Mouse (Mus musculus): ENCODE measurements around the gene Spg20. TPM values are rescaled to one million over a fixed set of nuclear protein-coding genes. Genes with fewer than 3 reads are reported as not detected.

The Spg20 gene
- polyA plus RNA-seq, 2 experiments from 2014 or later = 15.8 to 18.6 TPM

- ATAC-seq = no peak
These were observed 13.9 kb upstream of the Spg20 start for GRCm38 (mm10) chr3:55098014-55098413.

DNA sequence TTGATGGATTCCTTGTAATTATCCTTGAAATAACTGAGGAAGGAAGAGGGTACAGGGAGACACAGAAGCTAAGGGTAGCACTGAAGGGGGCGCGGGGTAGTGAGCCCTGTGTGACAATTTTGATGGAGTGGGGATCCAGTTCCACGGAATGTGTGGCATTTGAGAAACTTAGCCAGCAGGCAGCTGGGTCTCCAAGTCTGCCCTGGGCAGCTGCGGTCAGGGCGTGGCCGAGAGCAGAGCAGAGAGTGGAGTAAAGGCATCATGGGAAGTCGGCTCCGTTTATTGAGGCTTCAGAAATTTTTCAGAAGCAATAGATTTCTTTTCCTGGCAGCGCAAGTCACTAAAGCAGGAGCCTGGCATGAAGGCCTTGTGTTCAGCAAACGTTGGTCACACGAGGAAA lies 12.9 kb upstream of the Spg20 start:
- no peak for ATAC-seq

GRCm38 (mm10) chr3:55101092-55101491 lies 10.8 kb upstream of the Spg20 start:
- no peak for ATAC-seq

DNA sequence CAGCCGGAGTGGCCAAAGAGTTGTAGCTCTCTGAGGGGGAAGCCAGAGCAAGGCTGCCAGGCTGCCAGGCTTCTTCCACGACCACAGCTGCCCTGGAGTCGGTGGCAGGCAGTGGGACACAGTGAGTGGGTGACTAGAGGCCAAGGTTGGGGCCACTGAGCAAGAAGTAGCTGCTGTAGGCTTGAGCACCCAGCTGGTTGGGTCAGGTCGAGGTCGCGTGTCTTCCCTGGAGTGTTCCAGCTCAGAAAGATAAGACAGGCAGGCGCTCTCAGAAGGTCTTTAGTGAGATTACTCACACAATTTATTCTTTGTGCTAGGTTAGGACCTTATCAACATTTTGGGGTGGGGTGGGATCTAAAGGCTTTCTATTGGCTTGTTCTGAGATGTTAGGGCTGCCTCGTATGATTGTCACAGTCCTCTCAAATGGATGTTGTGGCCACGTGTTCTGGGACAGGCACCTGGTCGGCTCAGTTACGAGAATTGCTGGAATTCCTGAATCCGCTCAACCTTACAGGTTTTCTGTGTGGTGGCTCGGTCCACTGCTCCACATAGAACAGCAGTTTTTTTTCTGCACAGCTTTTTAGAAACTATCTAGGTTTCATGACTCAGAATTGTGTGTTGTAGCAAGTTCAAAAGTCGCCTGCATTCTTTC lies 6.4 kb upstream of the Spg20 start:
- no peak for ATAC-seq

GRCm38 (mm10) chr3:55106051-55106450 lies 5.9 kb upstream of the Spg20 start:
- ATAC-seq = no peak

- ATAC-seq = no peak
These were observed 2.8 kb upstream of the Spg20 start for GRCm38 (mm10) chr3:55109097-55109496.

GRCm38 (mm10) chr3:55112710-55113415 lies 955 bp downstream of the Spg20 start:
- no peak for ATAC-seq

DNA sequence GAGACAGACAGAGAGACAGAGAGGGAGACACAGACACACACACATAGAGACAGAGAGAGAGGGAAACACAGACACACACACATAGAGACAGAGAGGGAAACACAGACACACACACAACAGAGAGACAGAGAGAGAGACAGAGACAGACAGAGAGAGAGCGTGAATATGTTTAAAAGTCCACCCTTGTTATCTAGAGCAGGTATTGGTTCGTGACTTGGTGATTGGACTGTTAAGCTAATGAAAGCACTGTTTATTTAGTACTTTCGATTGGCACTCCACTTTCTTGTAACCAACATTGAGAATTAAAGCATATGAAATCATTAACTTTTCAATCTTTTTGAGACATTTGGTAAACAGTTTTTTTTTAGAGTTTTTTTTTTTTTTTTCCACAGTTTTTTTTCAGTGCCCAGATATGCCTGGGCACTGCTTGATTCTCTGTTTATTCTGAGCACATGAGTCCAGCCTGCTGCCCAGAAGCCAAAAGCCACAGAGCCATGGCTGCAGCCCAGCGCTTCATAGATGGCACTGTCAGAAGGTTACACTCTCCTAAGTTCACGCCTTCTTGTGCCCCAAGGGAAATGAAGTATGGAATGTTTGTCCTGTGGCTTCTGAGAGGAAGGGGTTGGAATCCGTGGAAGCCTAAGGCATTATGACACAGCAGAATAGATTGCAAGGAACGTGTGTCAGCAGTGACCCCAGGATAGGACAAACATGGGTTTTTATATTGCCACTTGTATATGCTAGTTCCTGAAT lies 2.6 kb downstream of the Spg20 start:
- no peak for ATAC-seq

DNA sequence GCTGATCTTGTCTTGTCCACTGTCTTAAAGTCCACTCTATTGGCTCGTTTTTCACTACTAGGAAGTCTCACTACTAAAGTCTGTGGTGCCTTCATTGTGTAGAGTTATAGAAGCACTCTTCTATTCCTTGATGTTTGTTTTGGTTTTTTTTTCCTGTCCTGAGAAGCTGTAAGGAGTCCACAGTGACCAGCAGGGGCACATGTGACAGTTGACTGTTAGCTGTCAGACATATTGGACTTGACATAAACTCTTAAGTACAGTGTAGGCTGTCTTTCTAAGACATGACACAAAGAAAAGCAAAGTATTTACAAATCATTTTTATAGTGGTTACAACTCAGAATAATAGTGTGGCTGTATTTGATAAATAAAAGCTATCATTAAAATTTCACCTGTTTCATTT lies 3.2 kb downstream of the Spg20 start:
- ATAC-seq = no peak

DNA sequence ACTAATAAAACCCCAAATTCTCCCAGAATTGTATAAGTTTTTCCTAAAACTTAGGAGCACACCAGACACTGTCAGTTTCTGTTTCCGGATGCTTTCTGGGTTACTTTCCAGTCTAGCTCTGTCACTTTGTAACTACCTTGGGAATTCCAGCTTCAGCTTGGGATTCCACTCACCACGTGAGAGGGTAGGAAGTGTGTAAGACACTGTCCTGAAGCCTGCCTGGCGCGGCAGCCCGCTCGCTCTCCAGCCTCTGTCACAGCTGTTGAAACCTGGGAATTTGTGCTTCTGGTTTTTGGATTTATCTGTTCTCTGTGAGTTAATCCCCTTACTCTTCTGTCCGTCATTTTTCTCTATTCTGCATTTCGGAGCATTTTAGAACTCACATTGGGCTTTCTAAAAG lies 4.1 kb downstream of the Spg20 start:
- ATAC-seq = no peak

GRCm38 (mm10) chr3:55119275-55119898 lies 7.5 kb downstream of the Spg20 start:
- no peak for ATAC-seq

- no peak for ATAC-seq
These were observed 10.5 kb downstream of the Spg20 start for GRCm38 (mm10) chr3:55122336-55122870.

DNA sequence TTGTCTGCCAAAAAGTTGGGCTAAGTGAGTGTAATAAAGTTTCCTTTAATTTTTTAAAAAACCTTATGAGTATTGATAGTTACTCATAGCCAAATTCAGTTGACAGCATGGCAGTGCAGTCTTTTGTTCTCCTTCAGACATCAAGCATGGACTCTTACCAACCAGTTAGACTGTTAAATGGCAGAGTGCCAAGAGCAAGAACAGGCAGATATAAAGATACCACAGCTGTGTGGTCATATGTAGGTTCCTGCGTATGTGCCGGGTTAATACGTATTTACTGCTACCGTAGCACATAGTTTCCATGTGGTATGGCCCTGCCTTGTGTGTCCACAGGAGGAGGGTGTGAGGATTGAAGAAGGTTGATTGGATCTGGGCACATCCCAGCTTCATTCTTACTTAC lies 11.2 kb downstream of the Spg20 start:
- ATAC-seq = no peak

DNA sequence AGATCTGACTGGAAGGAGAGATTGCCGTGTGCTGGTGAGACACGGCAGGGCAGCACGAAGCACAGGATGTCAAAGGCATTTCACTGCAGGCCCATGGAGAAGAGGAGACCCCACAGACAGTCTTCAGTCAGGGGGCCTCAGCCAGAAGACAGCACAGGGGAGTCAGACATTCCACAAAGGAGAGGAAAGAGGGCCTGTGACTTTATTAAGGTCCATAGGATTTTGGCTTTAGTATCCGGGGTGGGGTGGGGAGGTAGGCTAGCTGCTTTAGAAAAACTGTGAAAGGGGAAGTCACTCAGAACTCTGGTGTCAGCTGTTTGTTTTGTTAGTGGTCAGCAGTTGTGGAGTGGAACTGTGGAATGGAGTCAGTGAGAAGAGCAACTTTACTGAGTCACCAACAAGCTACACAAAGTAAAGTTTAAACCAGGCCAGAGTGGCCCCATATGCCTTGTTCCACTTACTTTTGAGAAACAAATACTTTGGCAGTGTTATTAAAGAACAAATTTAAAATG lies 17.3 kb downstream of the Spg20 start:
- no peak for ATAC-seq

GRCm38 (mm10) chr3:55131576-55132233 lies 19.8 kb downstream of the Spg20 start:
- ATAC-seq = no peak

DNA sequence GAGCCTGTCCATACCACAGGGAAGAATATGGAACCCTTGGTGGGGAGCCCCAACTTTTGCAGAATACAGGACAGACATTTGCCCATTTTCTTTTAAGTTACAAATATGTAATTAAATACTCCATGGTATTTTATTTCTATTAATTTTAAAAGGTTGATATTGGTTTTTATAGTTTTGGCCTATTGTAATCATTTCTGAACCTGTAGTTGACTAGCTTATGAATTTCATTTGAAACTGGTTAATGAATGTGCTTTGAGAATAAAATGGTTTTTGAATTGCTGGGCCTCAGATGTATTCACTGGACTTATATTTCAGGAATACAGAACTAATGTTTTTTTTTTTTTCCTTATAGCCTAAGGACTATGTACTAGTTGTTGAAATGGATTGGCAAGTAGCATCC lies 25.1 kb downstream of the Spg20 start, which contains the start of gene Ccdc169:
Ccdc169 (plus strand) TSS at position 301 of the 400 bp plus-strand sequence.
- no peak for ATAC-seq

DNA sequence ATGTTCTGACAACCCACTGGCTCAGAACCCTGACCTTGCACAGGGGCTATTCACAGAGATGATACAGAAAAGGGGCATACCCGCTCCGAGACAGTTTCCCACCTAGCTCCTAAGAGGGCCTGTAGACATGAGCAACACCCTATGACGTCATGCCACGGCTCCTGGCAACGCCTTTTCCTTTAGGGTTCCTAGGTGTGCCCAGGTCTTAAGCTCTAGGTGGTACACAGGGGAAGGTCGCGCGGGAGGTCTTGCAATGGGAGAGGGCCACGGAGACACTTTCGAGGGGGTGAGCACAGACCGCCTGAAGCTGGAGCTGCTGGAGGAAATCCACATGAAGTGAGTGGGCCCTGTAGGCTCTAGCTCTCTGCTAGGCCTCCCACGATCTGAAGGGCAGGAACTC lies 27.9 kb downstream of the Spg20 start:
- ATAC-seq = no peak

DNA sequence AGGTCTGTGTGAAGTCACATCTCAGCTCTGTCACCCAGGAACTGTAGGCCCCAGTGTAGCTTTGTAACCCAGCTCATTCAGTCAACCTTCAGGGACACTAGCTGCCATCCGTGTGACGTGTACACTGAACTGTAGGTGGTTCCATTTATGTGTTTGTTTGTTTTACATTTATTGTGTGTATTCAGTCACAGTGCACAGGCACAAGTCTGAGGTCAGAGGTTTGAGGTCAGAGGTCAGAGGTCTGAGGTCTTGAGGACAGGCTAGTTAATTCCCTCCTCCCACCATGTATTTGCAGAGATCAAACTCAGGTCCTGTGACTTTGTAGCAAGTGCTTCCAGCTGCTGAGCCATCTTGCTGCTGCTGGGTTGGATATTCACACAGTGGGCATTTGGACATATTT lies 29.5 kb downstream of the Spg20 start:
- ATAC-seq = no peak

- ATAC-seq = no peak
These were observed 33.0 kb downstream of the Spg20 start for GRCm38 (mm10) chr3:55144916-55145315.

- ATAC-seq = no peak
These were observed 34.5 kb downstream of the Spg20 start for GRCm38 (mm10) chr3:55146441-55146840.

DNA sequence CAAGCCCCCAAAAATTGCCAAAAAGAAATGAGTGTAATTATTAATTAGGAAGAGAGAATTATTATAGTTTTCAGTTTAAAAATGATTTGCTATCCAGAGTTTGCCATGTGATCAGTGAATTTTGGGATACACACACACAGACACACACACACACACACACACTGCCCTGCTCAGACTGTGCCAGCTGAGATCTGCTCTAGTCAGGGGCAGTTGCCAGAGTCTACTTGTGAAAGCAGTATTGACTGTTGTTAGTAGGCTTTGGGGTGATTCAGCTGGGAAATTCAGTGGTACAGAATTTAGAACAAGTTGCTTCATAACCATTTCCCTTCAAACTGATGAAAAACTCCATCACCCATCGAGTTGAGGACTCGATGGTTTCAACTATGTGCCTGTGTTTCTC lies 35.2 kb downstream of the Spg20 start:
- ATAC-seq = no peak

DNA sequence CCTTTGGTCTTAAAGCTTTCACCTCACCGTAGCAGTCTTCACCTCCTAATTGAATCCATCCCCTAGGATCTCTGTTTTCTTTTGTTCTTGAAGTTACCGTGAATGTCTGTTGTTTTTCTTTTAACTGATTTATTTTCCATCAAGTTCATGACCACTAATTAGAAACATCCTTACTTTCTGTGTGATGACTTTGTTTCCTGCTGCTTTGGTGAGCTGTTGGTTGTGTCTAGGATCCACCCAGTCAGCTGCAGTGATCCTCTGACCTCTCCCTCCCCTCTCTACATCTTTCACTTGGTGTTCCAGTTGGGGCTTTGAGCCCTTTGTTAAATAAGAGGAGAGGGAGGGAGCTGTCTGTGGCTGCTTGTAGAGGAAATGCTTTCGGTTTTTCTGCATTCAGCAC lies 36.2 kb downstream of the Spg20 start:
- ATAC-seq = no peak
